Mouse (Mus musculus): ENCODE measurements at regions not wholly inside any gene's neighbourhood (a gene's known extent, or its start where the extent isn't known, plus 50 kb on each side); places are given as distances from the start of the nearest gene placed in this dataset.

DNA sequence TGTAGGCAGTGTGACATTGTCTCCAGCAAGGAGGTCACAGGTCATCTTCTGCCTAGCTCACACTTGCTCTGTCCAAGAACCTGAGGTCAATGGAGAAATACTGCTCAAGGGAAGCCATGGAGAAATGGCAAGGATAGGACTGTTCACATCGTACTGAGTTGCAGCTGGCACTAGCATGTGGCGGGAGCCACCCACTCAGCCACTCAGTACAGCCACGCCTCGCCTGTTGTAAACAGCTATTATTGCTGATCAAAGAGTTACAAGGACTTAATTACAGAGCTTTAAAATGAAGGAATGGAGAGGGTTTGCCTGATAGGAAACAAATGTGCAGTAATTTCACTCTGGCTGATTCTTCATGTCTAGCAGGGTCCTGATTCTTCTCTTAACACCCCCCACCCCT, 64.8 kb downstream of the Dll1 start:
- Histone ChIP-seq H3K27ac (no peak overlapping the region), H3K27me3 (no peaks in the 10 kb centered on the region), H3K4me3 (no peak overlapping the region), H3K36me3 (no peaks in the 10 kb centered on the region), H3K4me2 (no peak overlapping the region), H3K9me3 (no peaks in the 10 kb centered on the region), H3K4me1 (no peaks in the 10 kb centered on the region), H3K9ac (no peak overlapping the region)
- no peak for ATAC-seq (ENCODE audit: insufficient number of reproducible peaks, low FRiP score, low TSS enrichment, low read depth)
- 25% methylated on average over 4 of the region's 4 CpGs for whole genome bisulfite sequencing

DNA sequence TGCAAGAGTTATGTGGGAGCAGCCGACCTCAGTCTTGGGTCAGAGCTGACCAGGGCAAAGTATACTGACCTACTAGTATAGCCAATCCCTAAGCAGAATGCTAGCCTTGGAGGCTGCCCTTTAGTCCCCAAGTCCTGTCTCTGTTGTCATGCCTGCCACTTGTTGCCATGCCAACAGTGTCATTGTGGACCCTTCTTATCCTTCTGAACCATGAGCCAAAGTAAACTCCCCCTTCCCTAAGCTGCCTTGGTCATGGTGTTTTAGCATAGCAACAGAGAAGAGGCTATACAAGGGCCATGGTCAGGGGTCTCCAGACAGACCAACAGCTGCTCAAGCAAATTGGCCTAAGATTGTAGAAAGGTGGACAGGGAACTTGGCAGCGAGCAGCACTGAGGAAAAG, 66.2 kb downstream of the Dll1 start:
- Histone ChIP-seq H3K9ac (no peak overlapping the region), H3K27ac (no peak overlapping the region), H3K27me3 (no peaks in the 10 kb centered on the region), H3K4me3 (no peak overlapping the region), H3K4me1 (no peaks in the 10 kb centered on the region), H3K4me2 (no peak overlapping the region), H3K9me3 (no peaks in the 10 kb centered on the region), H3K36me3 (no peaks in the 10 kb centered on the region)
- 70% methylated on average over 2 of the region's 2 CpGs for WGBS
- no peak for ATAC-seq (ENCODE audit: insufficient number of reproducible peaks, low FRiP score, low TSS enrichment, low read depth)

DNA sequence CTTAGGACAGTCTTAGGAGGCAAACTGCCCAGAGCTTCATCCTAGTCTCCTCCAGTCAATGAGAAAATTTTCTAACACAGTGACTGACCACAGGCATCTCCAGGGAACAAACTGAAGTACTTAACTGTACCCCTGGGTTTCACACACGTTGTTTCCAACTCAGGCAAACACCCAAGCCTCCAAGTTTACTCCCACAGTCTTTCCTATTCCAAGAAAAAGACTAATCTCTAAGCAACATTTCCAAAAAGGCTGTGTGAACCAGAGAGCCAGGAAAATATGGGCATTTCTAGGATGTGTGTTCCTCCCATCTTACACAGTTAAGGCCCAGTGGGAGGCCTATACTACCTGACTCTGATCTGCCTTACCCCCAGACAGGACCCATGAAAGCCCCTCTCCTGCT, 74.6 kb downstream of the Dll1 start:
- WGBS = 39% methylated on average over 1 of the region's 1 CpGs
- Histone ChIP-seq H3K4me2 (no peak overlapping the region), H3K4me1 (no peaks in the 10 kb centered on the region), H3K36me3 (no peaks in the 10 kb centered on the region), H3K9me3 (no peaks in the 10 kb centered on the region), H3K27me3 (no peaks in the 10 kb centered on the region), H3K4me3 (no peak overlapping the region), H3K9ac (no peak overlapping the region), H3K27ac (no peak overlapping the region)
- no peak for ATAC-seq (ENCODE audit: insufficient number of reproducible peaks, low FRiP score, low TSS enrichment, low read depth)

GRCm38 (mm10) chr17:15299743-15300371, 76.8 kb downstream of the Dll1 start:
- Histone ChIP-seq H3K4me1 (no peaks in the 10 kb centered on the region), H3K36me3 (no peaks in the 10 kb centered on the region), H3K9ac (no peak overlapping the region), H3K4me3 (no peak overlapping the region), H3K27me3 (no peaks in the 10 kb centered on the region), H3K9me3 (no peaks in the 10 kb centered on the region), H3K27ac (no peak overlapping the region), H3K4me2 (no peak overlapping the region)
- 56% methylated on average over 13 of the region's 13 CpGs for WGBS
- no peak for ATAC-seq (ENCODE audit: insufficient number of reproducible peaks, low FRiP score, low TSS enrichment, low read depth)

DNA sequence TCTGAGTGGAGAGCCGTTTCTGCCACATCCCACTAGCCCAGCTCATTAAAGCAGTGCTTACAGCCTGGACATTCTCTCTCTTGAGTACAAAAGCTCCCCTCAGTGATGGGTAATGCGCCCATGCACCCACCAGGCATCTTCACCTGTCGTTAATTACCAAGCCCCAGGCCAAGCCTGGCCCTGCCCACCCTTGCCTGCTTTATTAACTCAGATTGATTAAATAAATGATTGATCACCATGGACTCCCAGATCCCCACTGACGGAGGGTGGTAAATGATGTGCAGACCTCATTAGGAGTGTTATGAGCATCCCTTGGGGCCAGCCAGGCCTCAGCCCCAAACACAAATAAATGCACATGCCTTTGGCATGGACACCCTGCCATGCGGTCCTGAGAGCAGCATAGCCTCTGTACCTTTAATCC, 82.5 kb downstream of the Dll1 start:
- Histone ChIP-seq H3K4me2 (no peak overlapping the region), H3K27me3 (no peaks in the 10 kb centered on the region), H3K27ac (no peak overlapping the region), H3K9ac (no peak overlapping the region), H3K4me3 (no peak overlapping the region), H3K4me1 (0 out of 2 replicates have a peak, but pooled peaks cover 5% of the 10 kb centered on the region), H3K36me3 (no peaks in the 10 kb centered on the region), H3K9me3 (no peaks in the 10 kb centered on the region)
- no peak for ATAC-seq (ENCODE audit: insufficient number of reproducible peaks, low FRiP score, low TSS enrichment, low read depth)
- 30% methylated on average over 5 of the region's 5 CpGs for WGBS

GRCm38 (mm10) chr17:15292490-15293070, 84.1 kb downstream of the Dll1 start:
- H3K27me3 ChIP-seq = no peaks in the 10 kb centered on the region
- no peak overlapping the region for H3K9ac ChIP-seq
- no peaks in the 10 kb centered on the region for H3K9me3 ChIP-seq
- H3K4me2 ChIP-seq = no peak overlapping the region
- H3K4me1 ChIP-seq = 0 out of 2 replicates have a peak, but pooled peaks cover 5% of the 10 kb centered on the region
- H3K4me3 ChIP-seq = no peak overlapping the region
- 59% methylated on average over 11 of the region's 11 CpGs for WGBS
- H3K27ac ChIP-seq = no peak overlapping the region
- H3K36me3 ChIP-seq = no peaks in the 10 kb centered on the region
- ATAC-seq (ENCODE audit: insufficient number of reproducible peaks, low FRiP score, low TSS enrichment, low read depth) = peak; percentile 68

DNA sequence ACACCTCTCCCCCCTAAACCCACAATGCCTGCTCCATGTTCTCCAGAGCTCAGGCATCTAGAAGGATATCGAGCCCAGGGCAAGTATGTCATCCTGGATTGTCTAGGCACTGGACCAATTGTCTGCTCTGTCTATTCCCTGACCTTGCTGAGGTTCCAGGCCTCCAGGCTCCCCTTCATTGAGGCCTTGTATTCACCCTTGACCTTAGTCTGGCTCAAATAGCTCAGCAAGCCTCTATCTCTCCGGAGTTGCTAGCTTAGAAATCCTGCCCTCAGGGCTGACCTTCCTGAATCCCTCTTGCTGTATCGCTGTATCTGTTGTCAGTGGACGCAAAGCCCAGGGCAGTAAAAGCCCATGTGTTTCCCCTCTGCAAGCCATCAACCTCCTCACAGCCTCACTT, 85.0 kb downstream of the Dll1 start:
- Histone ChIP-seq H3K4me2 (no peak overlapping the region), H3K36me3 (no peaks in the 10 kb centered on the region), H3K9ac (no peak overlapping the region), H3K4me1 (0 out of 2 replicates have a peak, but pooled peaks cover 5% of the 10 kb centered on the region), H3K9me3 (no peaks in the 10 kb centered on the region), H3K27ac (no peak overlapping the region), H3K4me3 (no peak overlapping the region), H3K27me3 (no peaks in the 10 kb centered on the region)
- WGBS = 27% methylated on average over 4 of the region's 4 CpGs
- no peak for ATAC-seq (ENCODE audit: insufficient number of reproducible peaks, low FRiP score, low TSS enrichment, low read depth)

DNA sequence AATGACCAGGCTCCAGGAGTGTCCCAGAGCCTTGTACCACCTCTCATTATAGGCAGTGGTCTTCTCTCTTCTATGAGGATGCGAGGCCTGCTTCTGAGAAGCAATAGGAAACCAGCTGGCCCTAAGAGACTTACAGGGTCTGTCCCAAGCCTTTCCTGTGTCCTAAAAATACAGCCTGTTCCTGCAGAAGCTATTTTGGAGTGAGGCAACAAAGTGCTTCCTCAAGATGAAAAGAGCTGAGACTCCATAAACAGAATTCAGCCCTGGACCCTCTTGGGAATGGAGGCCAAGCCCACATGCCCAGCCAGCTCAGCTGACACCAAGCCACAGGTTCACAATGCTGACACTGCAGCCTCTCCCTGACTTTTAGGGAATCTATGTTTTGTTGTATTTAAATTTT, 86.3 kb downstream of the Dll1 start:
- Histone ChIP-seq H3K27ac (no peak overlapping the region), H3K9me3 (no peaks in the 10 kb centered on the region), H3K4me3 (no peak overlapping the region), H3K4me2 (no peak overlapping the region), H3K9ac (no peak overlapping the region), H3K4me1 (peaks cover 12% of the 10 kb centered on the region), H3K27me3 (no peaks in the 10 kb centered on the region), H3K36me3 (no peaks in the 10 kb centered on the region)
- WGBS = 81% methylated on average over 1 of the region's 1 CpGs
- ATAC-seq (ENCODE audit: insufficient number of reproducible peaks, low FRiP score, low TSS enrichment, low read depth) = no peak

GRCm38 (mm10) chr17:15289062-15289461, 87.6 kb downstream of the Dll1 start:
- Histone ChIP-seq H3K4me3 (no peak overlapping the region), H3K27me3 (no peaks in the 10 kb centered on the region), H3K36me3 (no peaks in the 10 kb centered on the region), H3K27ac (no peak overlapping the region), H3K9ac (no peak overlapping the region), H3K4me2 (no peak overlapping the region), H3K9me3 (no peaks in the 10 kb centered on the region), H3K4me1 (peaks cover 24% of the 10 kb centered on the region)
- 73% methylated on average over 5 of the region's 5 CpGs for WGBS
- ATAC-seq (ENCODE audit: insufficient number of reproducible peaks, low FRiP score, low TSS enrichment, low read depth) = no peak

DNA sequence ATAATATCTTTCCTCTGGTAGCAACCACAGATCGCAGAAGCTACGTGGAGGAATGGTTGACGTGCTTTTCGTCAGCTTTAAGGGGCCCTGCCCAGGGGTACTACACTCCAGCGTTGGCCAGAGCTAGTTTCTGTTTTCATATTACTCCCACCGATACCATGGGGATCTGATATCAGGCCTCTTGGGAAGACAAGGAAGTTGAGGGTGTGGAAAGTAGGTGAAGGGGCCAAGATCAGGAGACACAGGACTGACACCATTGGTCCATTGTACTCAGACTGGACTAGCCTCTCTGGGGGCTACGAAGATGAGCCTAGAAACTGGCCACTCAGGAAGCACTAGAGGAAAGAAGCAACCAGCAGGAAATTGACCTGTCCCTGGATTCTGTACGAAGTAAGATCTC, 88.0 kb downstream of the Dll1 start:
- H3K4me1 ChIP-seq = peaks cover 24% of the 10 kb centered on the region
- H3K9ac ChIP-seq = no peak overlapping the region
- H3K27me3 ChIP-seq = no peaks in the 10 kb centered on the region
- no peaks in the 10 kb centered on the region for H3K36me3 ChIP-seq
- WGBS = 90% methylated on average over 8 of the region's 8 CpGs
- no peak overlapping the region for H3K4me2 ChIP-seq
- H3K4me3 ChIP-seq = no peak overlapping the region
- no peaks in the 10 kb centered on the region for H3K9me3 ChIP-seq
- ATAC-seq (ENCODE audit: insufficient number of reproducible peaks, low FRiP score, low TSS enrichment, low read depth) = no peak
- H3K27ac ChIP-seq = no peak overlapping the region

DNA sequence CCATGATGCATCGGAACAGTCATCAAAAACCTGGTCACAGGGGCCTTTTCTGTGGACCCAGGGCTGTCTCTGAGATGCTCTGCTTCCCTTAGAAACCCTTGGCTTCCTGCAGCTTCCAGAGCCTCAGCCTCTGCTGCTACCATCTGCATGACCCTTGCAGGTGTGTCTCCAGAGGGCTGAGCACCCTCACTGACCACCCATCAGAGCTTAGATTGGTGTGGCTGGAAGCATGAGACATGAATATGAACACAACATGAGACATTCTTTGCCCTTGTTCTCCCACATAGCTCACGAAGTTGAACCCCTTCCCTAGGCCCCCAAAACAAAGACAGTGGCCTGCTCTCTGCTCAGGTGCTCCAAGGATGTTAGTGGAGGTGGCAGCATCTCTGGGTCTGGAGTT, 90.1 kb downstream of the Dll1 start:
- no peaks in the 10 kb centered on the region for H3K9me3 ChIP-seq
- no peaks in the 10 kb centered on the region for H3K27me3 ChIP-seq
- 91% methylated on average over 2 of the region's 2 CpGs for WGBS
- no peak overlapping the region for H3K27ac ChIP-seq
- no peak overlapping the region for H3K4me3 ChIP-seq
- no peak for ATAC-seq (ENCODE audit: insufficient number of reproducible peaks, low FRiP score, low TSS enrichment, low read depth)
- H3K9ac ChIP-seq = no peak overlapping the region
- no peak overlapping the region for H3K4me2 ChIP-seq
- H3K36me3 ChIP-seq = no peaks in the 10 kb centered on the region
- peaks cover 19% of the 10 kb centered on the region for H3K4me1 ChIP-seq

- no peak overlapping the region for H3K4me3 ChIP-seq
- no peak overlapping the region for H3K4me2 ChIP-seq
- peak overlapping the region; percentile 58; the same call in 1 of the 2 replicates for H3K27ac ChIP-seq
Measured at GRCm38 (mm10) chr17:15285399-15286043, 91.2 kb downstream of the Dll1 start.

More at GRCm38 (mm10) chr17:15285399-15286043, 91.2 kb downstream of the Dll1 start:
- no peaks in the 10 kb centered on the region for H3K36me3 ChIP-seq
- H3K9me3 ChIP-seq = no peaks in the 10 kb centered on the region
- no peaks in the 10 kb centered on the region for H3K27me3 ChIP-seq
- H3K4me1 ChIP-seq = peaks cover 19% of the 10 kb centered on the region
- H3K9ac ChIP-seq = no peak overlapping the region
- ATAC-seq (ENCODE audit: insufficient number of reproducible peaks, low FRiP score, low TSS enrichment, low read depth) = peak; percentile 57; the same call in 1 of the 2 replicates
- 34% methylated on average over 7 of the region's 7 CpGs for WGBS
